Mouse (Mus musculus): ENCODE results near the gene Sidt1. TPM values are rescaled to one million over a fixed set of nuclear protein-coding genes. Genes with fewer than 3 reads are reported as not detected.

Gene Sidt1
- total RNA-seq, 2 experiments from 2014 or later: 0.07 to 0.29 TPM

DNA sequence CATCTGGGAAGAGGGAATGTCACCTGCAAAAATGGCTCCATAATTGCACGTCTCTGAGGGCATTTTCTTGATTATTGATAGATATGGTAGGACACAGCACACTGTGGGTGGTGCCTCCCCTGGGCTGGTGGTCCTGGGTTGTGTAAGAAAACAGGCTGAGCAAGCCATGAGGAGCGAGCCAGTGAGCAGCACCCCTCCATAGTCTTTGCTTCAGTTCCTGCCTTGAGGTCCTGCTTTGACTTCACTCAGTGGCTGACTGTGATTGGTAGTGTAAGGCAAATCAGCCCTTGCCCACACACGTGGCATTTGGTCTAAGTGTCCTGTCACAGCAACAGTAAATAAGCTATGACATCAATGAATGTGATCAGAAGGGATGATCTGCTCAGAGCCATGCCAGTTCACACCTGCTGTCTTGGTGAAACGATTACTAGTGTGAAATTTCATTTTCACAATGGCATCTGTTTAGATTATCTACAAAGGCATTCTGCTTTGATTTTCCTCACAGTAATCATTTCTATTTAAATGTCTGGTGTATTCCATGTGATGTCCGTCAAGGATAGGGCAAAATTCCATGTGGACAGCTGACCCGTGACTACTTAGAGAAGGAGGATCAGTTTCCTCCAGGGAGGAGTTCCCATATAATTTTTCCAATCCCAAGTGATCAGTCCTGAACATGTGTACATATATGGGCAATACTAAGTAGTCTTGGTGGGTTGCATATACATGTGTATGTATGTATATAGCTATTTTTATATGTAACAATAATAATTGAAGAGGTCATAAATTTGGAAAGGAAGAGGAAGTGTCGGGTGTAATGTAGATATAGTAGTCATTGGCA lies 79.0 kb downstream of the Sidt1 start:
- ATAC-seq (ENCODE audit: poor library complexity, severe bottlenecking): no peak

- no peak for ATAC-seq (ENCODE audit: poor library complexity, severe bottlenecking)
Observed at GRCm38 (mm10) chr16:44252735-44253134, 80.3 kb downstream of the Sidt1 start.

GRCm38 (mm10) chr16:44249985-44250384 lies 83.0 kb downstream of the Sidt1 start:
- no peak for ATAC-seq (ENCODE audit: poor library complexity, severe bottlenecking)

- 0 out of 2 replicates have a peak, but pooled peaks have one; percentile 19 for ATAC-seq (ENCODE audit: poor library complexity, severe bottlenecking)
Observed at GRCm38 (mm10) chr16:44243323-44243722, 89.7 kb downstream of the Sidt1 start.

DNA sequence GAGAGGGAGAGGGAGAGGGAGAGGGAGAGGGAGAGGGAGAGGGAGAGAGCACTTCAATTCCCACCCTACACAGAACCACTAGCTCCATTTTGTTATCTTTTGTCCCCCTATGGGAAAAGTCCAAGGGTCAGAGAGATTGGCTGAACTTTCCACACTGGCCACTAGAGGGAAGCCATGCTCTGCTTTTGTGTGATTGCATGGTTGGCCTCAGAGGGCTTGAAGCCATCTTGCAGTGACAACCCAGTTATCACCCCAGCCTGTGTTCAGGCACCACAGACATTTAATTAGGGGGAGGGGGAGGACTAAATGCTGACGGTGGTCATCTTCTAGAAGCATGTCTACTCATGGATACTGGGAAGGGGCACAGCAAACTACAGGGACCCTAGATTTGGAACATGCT lies 90.4 kb downstream of the Sidt1 start:
- ATAC-seq (ENCODE audit: poor library complexity, severe bottlenecking): peak; percentile 92

DNA sequence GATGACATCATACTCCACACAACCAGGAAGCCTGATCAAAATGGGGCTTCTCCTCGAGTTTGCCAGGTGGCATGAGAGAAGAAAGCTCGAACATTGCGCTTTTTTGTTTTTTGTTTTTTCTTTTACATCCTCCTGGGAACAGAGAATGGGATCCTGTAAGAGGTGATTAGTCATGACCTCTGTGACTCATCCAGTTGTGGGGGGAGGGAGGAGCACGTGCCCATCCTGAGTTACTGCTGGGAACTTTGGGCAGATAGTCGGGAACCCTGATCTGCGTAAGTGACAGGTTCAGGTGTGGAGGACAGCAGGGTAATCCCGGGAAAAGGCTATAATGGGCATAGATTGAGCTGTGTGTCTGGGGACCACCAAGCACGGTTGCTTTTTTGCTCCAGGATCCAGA lies 92.6 kb downstream of the Sidt1 start:
- ATAC-seq (ENCODE audit: poor library complexity, severe bottlenecking): no peak

GRCm38 (mm10) chr16:44238835-44239263 lies 94.1 kb downstream of the Sidt1 start:
- no peak for ATAC-seq (ENCODE audit: poor library complexity, severe bottlenecking)

- no peak for ATAC-seq (ENCODE audit: poor library complexity, severe bottlenecking)
Observed at GRCm38 (mm10) chr16:44237836-44238235, 95.2 kb downstream of the Sidt1 start.

- no peak for ATAC-seq (ENCODE audit: poor library complexity, severe bottlenecking)
Observed at GRCm38 (mm10) chr16:44233019-44233418, 100.0 kb downstream of the Sidt1 start.

- ATAC-seq (ENCODE audit: poor library complexity, severe bottlenecking): no peak
Observed at GRCm38 (mm10) chr16:44226706-44227291, 106.2 kb downstream of the Sidt1 start.

- no peak for ATAC-seq (ENCODE audit: poor library complexity, severe bottlenecking)
Observed at GRCm38 (mm10) chr16:44221463-44221862, 111.5 kb downstream of the Sidt1 start.

GRCm38 (mm10) chr16:44216417-44216816 lies 116.6 kb downstream of the Sidt1 start:
- no peak for ATAC-seq (ENCODE audit: poor library complexity, severe bottlenecking)

GRCm38 (mm10) chr16:44215513-44215912 lies 117.5 kb downstream of the Sidt1 start:
- no peak for ATAC-seq (ENCODE audit: poor library complexity, severe bottlenecking)

GRCm38 (mm10) chr16:44212703-44213102 lies 120.3 kb downstream of the Sidt1 start:
- no peak for ATAC-seq (ENCODE audit: poor library complexity, severe bottlenecking)

- ATAC-seq (ENCODE audit: poor library complexity, severe bottlenecking): no peak
Observed at GRCm38 (mm10) chr16:44211054-44211414, 122.0 kb downstream of the Sidt1 start.

DNA sequence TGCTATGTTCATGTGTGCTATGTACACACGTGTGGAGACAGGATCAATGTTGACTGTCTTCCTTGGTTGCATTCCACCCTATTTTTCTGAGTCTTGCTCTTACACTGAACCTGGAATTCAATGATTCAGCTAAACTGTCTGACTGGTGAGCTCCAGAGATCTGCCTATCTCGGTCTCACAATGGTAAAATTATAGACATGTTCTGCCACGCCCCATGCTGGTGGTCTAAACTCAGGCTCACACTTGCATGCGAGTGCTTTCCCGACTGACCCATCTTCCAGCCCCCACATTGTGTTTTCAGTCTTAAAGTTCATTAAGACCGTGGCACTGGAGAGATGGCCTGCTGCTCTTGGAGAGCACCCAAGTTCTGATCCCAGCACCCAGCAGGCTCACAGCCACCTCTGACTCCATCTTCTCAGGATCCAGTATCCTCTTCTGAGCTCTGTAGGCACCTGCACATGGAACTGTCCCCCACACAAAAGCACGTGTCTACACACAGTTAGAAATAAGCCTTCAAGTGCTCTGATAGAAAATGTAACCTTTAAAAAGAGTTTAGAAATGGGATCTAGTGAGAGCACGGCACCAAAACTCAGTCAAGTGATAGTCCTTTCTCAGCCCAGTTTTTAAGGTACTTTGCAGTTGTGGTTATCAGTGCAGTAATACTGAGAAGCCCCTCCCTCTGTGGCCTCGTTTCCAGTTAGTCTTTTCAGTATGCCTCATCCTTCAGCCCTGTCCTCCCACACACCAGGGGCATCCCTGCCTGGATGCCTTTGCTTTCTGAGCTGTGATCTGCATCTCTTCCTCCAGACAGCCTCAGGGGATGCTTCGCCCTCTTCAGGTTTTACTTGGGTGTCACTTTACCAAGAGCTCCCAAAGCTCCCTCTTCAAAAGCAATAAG lies 122.6 kb downstream of the Sidt1 start:
- no peak for ATAC-seq (ENCODE audit: poor library complexity, severe bottlenecking)

- ATAC-seq (ENCODE audit: poor library complexity, severe bottlenecking): no peak
Observed at GRCm38 (mm10) chr16:44205973-44206372, 127.0 kb downstream of the Sidt1 start.

DNA sequence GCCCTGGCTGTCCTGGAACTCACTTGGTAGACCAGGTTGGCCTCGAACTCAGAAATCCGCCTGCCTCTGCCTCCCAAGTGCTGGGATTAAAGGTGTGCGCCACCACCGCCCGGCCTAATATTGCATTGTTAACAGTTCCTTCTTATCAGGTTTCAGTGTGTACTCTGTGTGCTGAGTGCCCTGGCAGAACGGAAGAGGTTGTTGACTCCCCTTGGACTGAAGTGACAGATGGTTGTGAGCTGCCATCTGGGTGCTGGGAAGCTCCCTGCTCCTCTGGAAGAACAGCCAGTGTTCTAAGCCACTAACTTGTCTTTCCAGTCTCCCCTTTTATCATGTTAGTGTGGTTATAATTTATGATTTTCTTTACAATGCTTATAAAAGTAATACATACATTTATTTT lies 128.7 kb downstream of the Sidt1 start:
- no peak for ATAC-seq (ENCODE audit: poor library complexity, severe bottlenecking)

GRCm38 (mm10) chr16:44200146-44200545 lies 132.8 kb downstream of the Sidt1 start:
- no peak for ATAC-seq (ENCODE audit: poor library complexity, severe bottlenecking)

DNA sequence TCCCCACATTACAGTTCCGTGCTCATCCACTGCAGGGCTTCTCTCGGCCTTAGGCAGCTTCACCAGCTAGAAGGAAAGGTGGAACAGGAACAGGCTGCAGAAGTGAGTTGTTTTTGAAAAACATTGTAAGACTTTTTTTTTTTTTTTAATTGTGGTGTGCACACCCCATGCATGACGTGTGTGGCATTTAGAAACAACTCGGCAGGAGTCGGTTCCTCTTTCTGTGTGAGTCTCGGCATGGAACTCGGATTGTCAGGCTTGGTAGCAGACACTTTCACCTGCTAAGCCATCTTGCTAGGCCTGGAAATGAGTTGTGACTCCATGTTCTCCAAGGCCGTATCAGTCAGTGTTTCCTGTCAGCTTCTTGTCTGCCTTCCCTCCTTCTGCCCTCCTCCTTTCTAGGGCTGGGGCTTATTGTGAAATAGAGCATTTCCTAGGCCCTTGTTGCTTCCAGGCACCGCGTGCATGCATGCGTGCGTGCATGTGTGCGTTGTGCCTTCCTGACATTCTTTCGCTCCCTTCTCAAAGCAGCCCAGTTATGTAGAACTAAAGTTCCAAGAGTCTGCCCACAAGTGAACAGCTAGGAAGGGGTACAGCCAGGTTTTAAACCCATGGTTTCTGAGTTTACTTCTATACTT lies 133.8 kb downstream of the Sidt1 start:
- peak; percentile 97 for ATAC-seq (ENCODE audit: poor library complexity, severe bottlenecking)

- no peak for ATAC-seq (ENCODE audit: poor library complexity, severe bottlenecking)
Observed at GRCm38 (mm10) chr16:44190968-44191367, 142.0 kb downstream of the Sidt1 start.

Data from megakaryocyte, adult 5-6 weeks (primary cell).